ENCODE assay signal across 13 mouse cellular contexts in genomic region chr17:24236921-24237320, GRCm38 (mm10). TPM values are rescaled to one million over a fixed set of nuclear protein-coding genes. Genes with fewer than 3 reads are reported as not detected.
A peak's percentile ranks its signal among the peaks of the same experiment; 100 is the strongest.
DNase-seq lines count a peak whose midpoint lies in the region.
"Had no signal": no experiment of that assay in that cellular context is flagged by ENCODE, and none has a peak within 500 bp of the region (broad histone marks: within the 10 kb centered on the region; RNA-seq: fewer than 3 reads in every experiment).

No protein-coding gene starts in this region.

- no peaks in the 10 kb centered on the region for H3K27me3 ChIP-seq in heart, embryonic 10.5 days (ENCODE audit: insufficient read depth, poor library complexity, severe bottlenecking)
- H3K27me3 ChIP-seq: hindbrain, embryonic 12.5 days; neural tube, embryonic 13.5 days had no signal

- peaks cover 100% of the 10 kb centered on the region for H3K36me3 ChIP-seq in heart, embryonic 10.5 days

- no peaks in the 10 kb centered on the region for H3K4me1 ChIP-seq in heart, embryonic 10.5 days
- H3K4me1 ChIP-seq: hindbrain, embryonic 12.5 days; neural tube, embryonic 13.5 days had no signal

- H3K27ac ChIP-seq in heart, embryonic 10.5 days: no peak overlapping the region
- H3K27ac ChIP-seq: hindbrain, embryonic 12.5 days; neural tube, embryonic 13.5 days had no signal

- no peak overlapping the region for H3K4me3 ChIP-seq in heart, embryonic 10.5 days
- H3K4me3 ChIP-seq: hindbrain, embryonic 12.5 days; neural tube, embryonic 13.5 days had no signal

- DNase-seq in heart, adult 18-20 months: peak; percentile 34 to 66
- DNase-seq in heart, embryonic 10.5 days (ENCODE audit: low spot score): no peak
- DNase-seq in urinary bladder, postnatal 25 days (ENCODE audit: low spot score): peak; percentile 23
- DNase-seq in urinary bladder, postnatal 4 days (ENCODE audit: low spot score in 2 of 2): no peak
- DNase-seq in heart, adult 9 months (ENCODE audit: low spot score in 2 of 2): peak; percentile 40 to 43
- DNase-seq in layer of hippocampus, adult 18-20 months (ENCODE audit: low spot score in 2 of 2): no peak
- no peak for DNase-seq in gastrocnemius, postnatal 14 days
- no peak for DNase-seq in frontal cortex, postnatal 36 days (ENCODE audit: low spot score in 2 of 2)
- DNase-seq: gastrocnemius, postnatal 36 days; lung, postnatal 10 days had no signal

- WGBS in heart, embryonic 10.5 days: 91% methylated on average over 7 of the region's 7 CpGs

- intact Hi-C loops in gastrocnemius, postnatal 14 days (cut with DNase I; ENCODE audit: low total_unique reads): no loop called here

- H3K9me3 ChIP-seq in heart, embryonic 10.5 days: no peaks in the 10 kb centered on the region
- H3K9me3 ChIP-seq: hindbrain, embryonic 12.5 days; neural tube, embryonic 13.5 days had no signal

RNA-seq across cellular contexts. Expression of gene Ccnf, which starts 14.4 kb away (rescaled TPM):
- under 1 TPM; 0.62 to 0.65 TPM for total RNA-seq in heart, adult 18-20 months (2021)
- 67.9 and 78.9 TPM in 2 replicates for polyA plus RNA-seq in heart, embryonic 10.5 days (2016; fragmentation: Nextera tagmentation; extraction: Ambion mirVana)
- total RNA-seq in layer of hippocampus, adult 18-20 months (2021): 1 to 10 TPM; 4.8 to 5.0 TPM
- total RNA-seq in gastrocnemius, postnatal 14 days (2021): 1 to 10 TPM; 2.4 to 2.7 TPM

RNA-seq across cellular contexts. Expression of gene Tedc2, which starts 16.3 kb away (rescaled TPM):
- total RNA-seq in heart, adult 18-20 months (2021): 1 to 10 TPM; 1.9 to 3.0 TPM
- 9.9 and 10.0 TPM in 2 replicates for polyA plus RNA-seq in heart, embryonic 10.5 days (2016; fragmentation: Nextera tagmentation; extraction: Ambion mirVana)
- 1 to 10 TPM; 7.3 to 8.5 TPM for total RNA-seq in layer of hippocampus, adult 18-20 months (2021)
- 1 to 10 TPM; 1.9 to 2.3 TPM for total RNA-seq in gastrocnemius, postnatal 14 days (2021)

RNA-seq across cellular contexts. Expression of gene Ntn3, which starts 27.6 kb away (rescaled TPM):
- under 1 TPM; 0.67 to 0.72 TPM for total RNA-seq in heart, adult 18-20 months (2021)
- 1.9 and 3.6 TPM in 2 replicates for polyA plus RNA-seq in heart, embryonic 10.5 days (2016; fragmentation: Nextera tagmentation; extraction: Ambion mirVana)
- 1 to 10 TPM; 7.5 to 9.9 TPM for total RNA-seq in layer of hippocampus, adult 18-20 months (2021)
- 1 to 10 TPM in 1 of 2 experiments, under 1 TPM in 1; 0.86 to 1.1 TPM for total RNA-seq in gastrocnemius, postnatal 14 days (2021)
- total RNA-seq: monocyte, adult 5-6 weeks had no signal

RNA-seq across cellular contexts. Expression of gene Tbc1d24, which starts 31.6 kb away (rescaled TPM):
- total RNA-seq in heart, adult 18-20 months (2021): 10 to 100 TPM; 12.3 to 14.4 TPM
- 5.3 TPM in 2 replicates for polyA plus RNA-seq in heart, embryonic 10.5 days (2016; fragmentation: Nextera tagmentation; extraction: Ambion mirVana)
- 10 to 100 TPM; 54.2 to 57.6 TPM for total RNA-seq in layer of hippocampus, adult 18-20 months (2021)
- total RNA-seq in gastrocnemius, postnatal 14 days (2021): 1 to 10 TPM; 3.4 to 3.5 TPM

Comparison
In these comparisons a context has a peak if more than half of its experiments do, and no peak if none do; other contexts are left out.
1. DNase-seq: peak in heart, adult 18-20 months (2 of 2), urinary bladder, postnatal 25 days (single experiment) and heart, adult 9 months (2 of 2); none in heart, embryonic 10.5 days (single experiment), urinary bladder, postnatal 4 days (0 of 2), layer of hippocampus, adult 18-20 months (0 of 2), gastrocnemius, postnatal 14 days (single experiment) and frontal cortex, postnatal 36 days (0 of 2).